In genomic region chr4:40238483-40239408, GRCm38 (mm10) we compare ENCODE assay signal across 8 mouse cellular contexts. TPM values are rescaled to one million over a fixed set of nuclear protein-coding genes. Genes with fewer than 3 reads are reported as not detected.
DNase-seq lines count a peak whose midpoint lies in the region; ATAC-seq and TF ChIP-seq lines count a peak whose summit lies in the region.

No protein-coding gene starts in this region.

- peak; percentile 87 for DNase-seq in adrenal gland, adult 2 months
- DNase-seq in heart, postnatal 0 days (ENCODE audit: low spot score), result peak; percentile 62
- peak; percentile 89 for DNase-seq in kidney, postnatal 14 days
- DNase-seq in spleen, postnatal 36 days (ENCODE audit: low spot score in 2 of 2), result peak; percentile 55 to 58
- DNase-seq in c-Kit-positive CD71-positive TER-119-positive erythroid progenitor cells, embryonic 14.5 days (ENCODE audit: low spot score), result no peak

- H3K4me3 ChIP-seq in E14TG2a.4 (replicated peaks; ENCODE audit: low read length), result peak overlapping the region; percentile 76
- H3K4me3 ChIP-seq in embryonic fibroblast, embryonic 13.5 days (ENCODE audit: insufficient read depth, low read length), result peak overlapping the region; percentile 82
- H3K4me3 ChIP-seq in heart, postnatal 0 days (ENCODE audit: low read depth, low read length), result peak overlapping the region; percentile 86

- no peak for TF ChIP-seq CTCF in E14TG2a.4 (conservative IDR thresholded peaks at IDR 0.05; ENCODE audit: low read length)
- no peak for TF ChIP-seq CTCF in embryonic fibroblast, embryonic 13.5 days (IDR thresholded peaks at IDR 0.05; ENCODE audit: borderline replicate concordance, insufficient read depth, low read length)
- TF ChIP-seq CTCF in heart, postnatal 0 days (IDR thresholded peaks at IDR 0.05; ENCODE audit: low read depth), result no peak

- peaks cover 5% of the 10 kb centered on the region; the same call in 1 of the 2 replicates for H3K36me3 ChIP-seq in E14TG2a.4 (ENCODE audit: insufficient read depth, low read length)
- peaks cover 3% of the 10 kb centered on the region; the same call in 1 of the 2 replicates for H3K36me3 ChIP-seq in heart, postnatal 0 days (replicated peaks; ENCODE audit: control insufficient read depth, insufficient read depth, low read length)

- H3K27me3 ChIP-seq in E14TG2a.4 (ENCODE audit: insufficient read depth, low read length), result no peaks in the 10 kb centered on the region
- no peaks in the 10 kb centered on the region for H3K27me3 ChIP-seq in heart, postnatal 0 days (ENCODE audit: control insufficient read depth, insufficient read depth, low read length)

- WGBS in heart, postnatal 0 days, result 1% methylated on average over 17 of the region's 17 CpGs

- H3K9me3 ChIP-seq in E14TG2a.4 (ENCODE audit: low read length), result no peaks in the 10 kb centered on the region
- H3K9me3 ChIP-seq in heart, postnatal 0 days (replicated peaks; ENCODE audit: control insufficient read depth, low read length), result no peaks in the 10 kb centered on the region

- peak overlapping the region; percentile 74 for H3K9ac ChIP-seq in heart, postnatal 0 days (replicated peaks; ENCODE audit: low read depth, low read length)

- peak overlapping the region; percentile 94 for H3K4me2 ChIP-seq in heart, postnatal 0 days (ENCODE audit: low read depth, low read length)

- peak; percentile 82 for ATAC-seq in heart, postnatal 0 days (ENCODE audit: insufficient read depth, low read depth)
- peak; percentile 64 for ATAC-seq in megakaryocyte, adult 5-6 weeks (ENCODE audit: poor library complexity, severe bottlenecking)

- H3K4me1 ChIP-seq in E14TG2a.4 (replicated peaks; ENCODE audit: low read depth, low read length), result peaks cover 75% of the 10 kb centered on the region
- H3K4me1 ChIP-seq in embryonic fibroblast, embryonic 13.5 days (ENCODE audit: control insufficient read depth, insufficient read depth, low read length), result no peaks in the 10 kb centered on the region
- H3K4me1 ChIP-seq in heart, postnatal 0 days (ENCODE audit: control insufficient read depth, insufficient read depth), result peaks cover 4% of the 10 kb centered on the region

- peak overlapping the region; percentile 91 for H3K27ac ChIP-seq in embryonic fibroblast, embryonic 13.5 days (ENCODE audit: insufficient read depth, low read length)
- H3K27ac ChIP-seq in heart, postnatal 0 days (ENCODE audit: low read depth), result peak overlapping the region; percentile 88

- TF ChIP-seq POLR2A in embryonic fibroblast, embryonic 13.5 days (IDR thresholded peaks at IDR 0.05; ENCODE audit: low read depth, low read length), result peak; percentile 52; the same call in 1 of the 2 replicates

- no peak for TF ChIP-seq EP300 in heart, postnatal 0 days (IDR thresholded peaks at IDR 0.05; ENCODE audit: low read depth)

RNA-seq across cellular contexts. Expression of gene Ddx58, which starts 0.9 kb away (rescaled TPM):
- total RNA-seq in adrenal gland, adult 2 months (2021), result 10 to 100 TPM; 25.2 to 30.3 TPM
- polyA plus RNA-seq in adrenal gland, adult 2 months (2012; rRNA removed), result 9.7 and 13.3 TPM in 2 replicates
- polyA plus RNA-seq in embryonic fibroblast, embryonic 13.5 days (2011; ENCODE audit: insufficient read length, low read depth, missing spikeins), result 58.4 and 62.7 TPM in 2 replicates
- 16.0 and 17.5 TPM in 2 replicates for total RNA-seq in heart, postnatal 0 days (2014; rRNA removed; ENCODE audit: low replicate concordance)
- 6.7 and 7.5 TPM in 2 replicates for polyA plus RNA-seq in heart, postnatal 0 days (2015; fragmentation: Nextera tagmentation; extraction: Ambion mirVana)
- 27.7 and 34.4 TPM in 2 replicates for total RNA-seq in megakaryocyte, adult 5-6 weeks (2015)
- 31.1 and 32.6 TPM in 2 replicates for total RNA-seq in megakaryocyte, adult 5-6 weeks (2017)

RNA-seq across cellular contexts. Expression of gene Smim27, which starts 30.6 kb away (rescaled TPM):
- 10 to 100 TPM; 52.9 to 54.7 TPM for total RNA-seq in adrenal gland, adult 2 months (2021)
- 23.2 and 33.7 TPM in 2 replicates for polyA plus RNA-seq in adrenal gland, adult 2 months (2012; rRNA removed)
- 9.6 and 10.8 TPM in 2 replicates for polyA plus RNA-seq in embryonic fibroblast, embryonic 13.5 days (2011; ENCODE audit: insufficient read length, low read depth, missing spikeins)
- total RNA-seq in heart, postnatal 0 days (2014; rRNA removed; ENCODE audit: low replicate concordance), result 0.65 and 4.9 TPM in 2 replicates
- 48.4 and 49.4 TPM in 2 replicates for polyA plus RNA-seq in heart, postnatal 0 days (2015; fragmentation: Nextera tagmentation; extraction: Ambion mirVana)
- 15.8 and 19.0 TPM in 2 replicates for total RNA-seq in megakaryocyte, adult 5-6 weeks (2015)
- total RNA-seq in megakaryocyte, adult 5-6 weeks (2017), result 8.3 and 11.3 TPM in 2 replicates

RNA-seq across cellular contexts. Expression of gene Topors, which starts 30.9 kb away (rescaled TPM):
- total RNA-seq in adrenal gland, adult 2 months (2021), result 10 to 100 TPM; 26.0 to 29.8 TPM
- polyA plus RNA-seq in adrenal gland, adult 2 months (2012; rRNA removed), result 4.0 and 4.1 TPM in 2 replicates
- polyA plus RNA-seq in embryonic fibroblast, embryonic 13.5 days (2011; ENCODE audit: insufficient read length, low read depth, missing spikeins), result 39.4 and 42.0 TPM in 2 replicates
- total RNA-seq in heart, postnatal 0 days (2014; rRNA removed; ENCODE audit: low replicate concordance), result 23.6 and 30.3 TPM in 2 replicates
- 15.1 and 15.5 TPM in 2 replicates for polyA plus RNA-seq in heart, postnatal 0 days (2015; fragmentation: Nextera tagmentation; extraction: Ambion mirVana)
- total RNA-seq in megakaryocyte, adult 5-6 weeks (2015), result 23.8 and 27.2 TPM in 2 replicates
- 43.1 and 46.2 TPM in 2 replicates for total RNA-seq in megakaryocyte, adult 5-6 weeks (2017)

RNA-seq across cellular contexts. Expression of gene Ndufb6, which starts 40.5 kb away (rescaled TPM):
- 100 to 1,000 TPM; 173 to 335 TPM for total RNA-seq in adrenal gland, adult 2 months (2021)
- polyA plus RNA-seq in adrenal gland, adult 2 months (2012; rRNA removed), result 50.3 and 55.2 TPM in 2 replicates
- polyA plus RNA-seq in embryonic fibroblast, embryonic 13.5 days (2011; ENCODE audit: insufficient read length, low read depth, missing spikeins), result 133 and 135 TPM in 2 replicates
- 452 and 553 TPM in 2 replicates for total RNA-seq in heart, postnatal 0 days (2014; rRNA removed; ENCODE audit: low replicate concordance)
- 1,016 and 1,052 TPM in 2 replicates for polyA plus RNA-seq in heart, postnatal 0 days (2015; fragmentation: Nextera tagmentation; extraction: Ambion mirVana)
- total RNA-seq in megakaryocyte, adult 5-6 weeks (2015), result 107 and 117 TPM in 2 replicates
- total RNA-seq in megakaryocyte, adult 5-6 weeks (2017), result 33.3 and 47.0 TPM in 2 replicates
